Mouse (Mus musculus): ENCODE data around the gene Prss44.

DNA sequence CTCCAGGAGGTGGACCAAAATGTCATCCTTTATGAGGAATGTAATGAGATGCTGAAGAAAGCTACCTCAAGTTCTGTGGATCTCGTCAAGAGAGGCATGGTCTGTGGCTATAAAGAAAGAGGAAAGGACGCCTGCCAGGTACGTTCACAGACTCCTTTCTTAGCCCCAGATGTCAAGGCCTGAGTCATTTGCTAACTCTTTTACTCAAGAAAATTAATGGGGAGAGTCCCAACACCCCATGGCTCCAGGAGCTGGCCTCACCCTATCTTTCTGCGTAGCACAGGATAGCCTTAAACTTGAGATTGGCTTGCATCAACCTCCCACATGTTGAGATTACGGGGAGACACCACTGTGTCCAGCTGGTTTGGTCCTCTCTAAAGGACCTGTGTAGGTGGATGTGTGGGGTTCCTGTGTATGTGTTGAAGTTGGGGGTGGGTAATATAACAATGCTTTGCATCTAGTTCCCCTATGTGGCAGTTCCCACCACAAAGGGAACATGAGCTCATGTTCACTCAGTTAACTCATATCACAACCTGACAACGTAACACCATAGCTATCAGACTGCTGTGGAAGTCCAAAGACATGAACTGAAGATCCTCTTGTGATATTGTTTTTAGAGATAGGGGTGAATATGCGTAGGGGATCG, 12.8 kb upstream of the Prss44 start:
- TF ChIP-seq CTCF (IDR thresholded peaks at IDR 0.05; ENCODE audit: extremely low read depth, insufficient read depth, low read length) (no peak), POLR2A (IDR thresholded peaks at IDR 0.05; ENCODE audit: extremely low read depth, insufficient read depth, low read length) (no peak)
